Mouse (Mus musculus) hindbrain, embryonic 12.5 days (tissue): ENCODE measurements around the gene C1qb. TPM values are rescaled to one million over a fixed set of nuclear protein-coding genes. Genes with fewer than 3 reads are reported as not detected.

ENCODE experiments used
- ATAC-seq: fragments of 200-750 bp; cut with Nextera tagmentation; 2 replicates; pipeline ENCODE4 v1.8.0; 2017; ENCODE audit warnings: moderate TSS enrichment; ENCODE audit not compliant: low FRiP score
- H3K27ac ChIP-seq: fragments of 300-500 bp; sonication (generic); 2 replicates; pipeline ENCODE4 v1.5.1; 2016; ENCODE audit warnings: mild to moderate bottlenecking
- H3K27me3 ChIP-seq: fragments of 300-500 bp; sonication (generic); 2 replicates; pipeline ENCODE4 v1.6.1; 2016; ENCODE audit warnings: mild to moderate bottlenecking
- H3K36me3 ChIP-seq: fragments of 300-500 bp; sonication (generic); 2 replicates; pipeline ENCODE4 v1.6.1; 2016; ENCODE audit warnings: mild to moderate bottlenecking
- H3K4me1 ChIP-seq: fragments of 300-500 bp; sonication (generic); 2 replicates; pipeline ENCODE4 v1.6.1; 2016
- H3K4me2 ChIP-seq: fragments of 300-500 bp; sonication (generic); replicated peaks from 2 replicates; pipeline ENCODE4 v1.6.1; 2016; ENCODE audit warnings: mild to moderate bottlenecking
- H3K4me3 ChIP-seq: fragments of 300-500 bp; sonication (generic); 2 replicates; pipeline ENCODE4 v1.5.1; 2016; ENCODE audit warnings: mild to moderate bottlenecking
- H3K9ac ChIP-seq: fragments of 300-500 bp; sonication (generic); 2 replicates; pipeline ENCODE4 v1.6.1; 2016; ENCODE audit warnings: mild to moderate bottlenecking, moderate library complexity
- H3K9me3 ChIP-seq: fragments of 300-500 bp; sonication (generic); replicated peaks from 2 replicates; pipeline ENCODE4 v1.6.1; 2016; ENCODE audit warnings: mild to moderate bottlenecking
- WGBS: fragments of 180-500 bp; shearing (Covaris S2); methylation state at CpG from one replicate; pipeline ENCODE4 v1.1.7; 2016; 5-methylcytosine and 5-hydroxymethylcytosine counted together
- polyA plus RNA-seq: library from polyadenylated mRNA; unstranded; fragments of >200 nt; fragmentation: Nextera tagmentation; extraction: Ambion mirVana; gene quantifications from 2 replicates; pipeline ENCODE4 v1.2.1, GENCODE M21; 2016

Gene C1qb
- polyA plus RNA-seq, 1 experiment from 2014 or later = 31.6 TPM

DNA sequence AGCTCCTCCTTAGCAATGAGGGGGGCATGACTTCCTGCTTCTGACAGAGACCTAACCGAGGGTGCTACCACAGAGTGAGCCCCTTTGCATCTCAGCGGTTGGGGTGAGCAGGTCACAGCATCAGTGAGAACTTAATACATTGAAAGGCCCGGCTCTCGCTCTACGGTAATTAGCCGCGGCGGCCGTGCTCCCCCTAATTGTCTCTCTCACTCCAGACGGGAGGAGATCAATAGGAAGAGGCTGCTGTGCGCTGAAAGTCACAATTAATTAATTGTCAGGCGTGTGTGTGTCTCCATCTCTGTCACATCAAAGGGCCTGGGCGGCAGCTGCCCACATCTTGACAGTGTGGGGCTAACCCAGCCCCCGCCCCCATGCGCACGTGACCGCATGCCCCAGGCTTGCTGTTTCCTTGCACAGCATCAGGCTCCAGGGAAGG is 25.2 kb upstream of the C1qb start:
- ATAC-seq = peak; percentile 67
- 2% methylated on average over 17 of the region's 17 CpGs for WGBS
- peak overlapping the region; percentile 40 for H3K4me2 ChIP-seq
- H3K36me3 ChIP-seq = no peaks in the 10 kb centered on the region
- no peak overlapping the region; the same call in 1 of the 2 replicates for H3K9ac ChIP-seq
- no peak overlapping the region for H3K4me3 ChIP-seq
- peaks cover 30% of the 10 kb centered on the region for H3K4me1 ChIP-seq
- peaks cover 51% of the 10 kb centered on the region for H3K27me3 ChIP-seq
- H3K27ac ChIP-seq = peak overlapping the region; percentile 48
- H3K9me3 ChIP-seq = no peaks in the 10 kb centered on the region

DNA sequence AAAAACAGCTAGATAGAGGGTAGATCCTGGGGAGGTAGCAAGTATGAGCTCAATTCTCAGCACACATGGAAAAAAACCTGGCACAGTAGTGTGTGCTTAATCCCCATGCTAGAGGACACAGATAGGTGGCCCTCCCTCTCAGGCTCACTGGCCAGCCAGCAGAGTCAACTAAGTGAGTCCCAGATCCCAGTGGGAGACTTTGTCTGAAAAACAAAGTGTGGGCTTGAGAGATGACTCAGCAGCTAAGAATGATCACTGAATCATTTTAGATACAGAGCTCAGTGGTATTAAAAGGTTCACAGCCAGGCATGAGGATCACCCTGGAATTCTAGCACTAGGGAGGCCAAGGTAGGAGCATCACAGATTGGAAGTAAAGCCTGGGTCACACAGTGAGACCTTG is 21.8 kb upstream of the C1qb start:
- no peaks in the 10 kb centered on the region for H3K36me3 ChIP-seq
- H3K4me2 ChIP-seq = no peak overlapping the region
- H3K9me3 ChIP-seq = no peaks in the 10 kb centered on the region
- no peak for ATAC-seq
- no peak overlapping the region for H3K27ac ChIP-seq
- H3K9ac ChIP-seq = no peak overlapping the region
- H3K4me1 ChIP-seq = peaks cover 31% of the 10 kb centered on the region
- no peak overlapping the region for H3K4me3 ChIP-seq
- H3K27me3 ChIP-seq = peaks cover 72% of the 10 kb centered on the region

DNA sequence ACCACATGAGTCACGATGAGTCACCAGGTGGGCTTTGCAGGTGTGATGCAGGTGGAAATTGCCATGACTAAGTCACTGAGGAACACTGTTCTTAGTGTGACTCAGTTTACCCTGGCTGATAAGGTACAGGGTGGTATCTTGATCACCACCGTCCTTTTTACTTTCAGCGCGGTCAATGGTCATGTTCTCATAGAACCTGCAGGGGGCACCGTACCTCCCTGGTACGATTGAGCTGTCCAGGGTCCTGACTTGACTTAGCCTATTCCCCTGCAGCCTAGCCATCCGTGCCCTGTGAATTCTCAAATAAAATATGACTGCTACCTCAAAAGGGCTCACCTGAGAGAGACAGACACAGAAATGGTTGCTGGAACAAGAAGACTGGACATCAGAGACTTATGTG is 21.0 kb upstream of the C1qb start:
- Histone ChIP-seq H3K4me1 (peaks cover 23% of the 10 kb centered on the region), H3K27ac (no peak overlapping the region), H3K9ac (no peak overlapping the region), H3K9me3 (no peaks in the 10 kb centered on the region), H3K36me3 (no peaks in the 10 kb centered on the region), H3K4me3 (no peak overlapping the region), H3K4me2 (no peak overlapping the region), H3K27me3 (peaks cover 71% of the 10 kb centered on the region)
- 9% methylated on average over 7 of the region's 7 CpGs for WGBS
- no peak for ATAC-seq

DNA sequence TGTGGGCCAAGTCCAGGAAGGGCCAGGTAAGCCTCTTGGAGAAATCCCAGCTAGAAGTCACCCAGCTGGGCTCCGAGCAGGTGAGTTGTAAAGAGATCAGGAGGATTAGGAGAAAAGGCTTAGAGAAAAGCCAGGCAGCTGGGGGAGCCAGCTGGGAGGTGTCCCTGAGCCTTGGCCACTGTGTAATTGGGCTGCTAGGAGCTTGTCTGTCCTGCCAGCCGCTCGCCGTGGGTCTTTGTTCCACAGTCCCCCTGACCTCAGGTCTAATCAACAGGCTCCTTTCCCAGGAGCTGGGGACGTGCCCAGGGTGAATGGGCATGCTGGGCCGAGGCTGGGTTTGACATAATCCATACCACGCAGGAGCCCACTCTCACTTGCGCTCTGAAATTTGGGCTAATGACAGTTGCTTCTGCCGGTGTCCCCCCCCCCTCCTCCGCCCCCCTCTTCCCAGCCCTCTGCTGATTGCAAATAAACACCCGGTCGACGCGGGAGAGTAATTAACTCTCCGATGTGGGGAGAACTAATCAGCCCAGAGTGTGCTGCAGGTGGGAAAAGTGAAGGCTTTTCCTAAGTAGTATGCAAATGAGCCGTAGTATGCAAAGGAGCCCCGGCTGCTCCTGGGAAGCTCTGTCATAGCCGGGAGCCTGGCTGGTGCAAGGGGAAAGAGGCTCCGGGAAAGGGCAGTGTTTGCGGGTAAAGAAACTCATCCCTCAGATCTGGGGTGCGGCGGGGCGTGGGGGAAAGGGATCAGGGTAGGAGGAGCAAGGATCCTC is 19.0 kb upstream of the C1qb start:
- Histone ChIP-seq H3K36me3 (no peaks in the 10 kb centered on the region), H3K27me3 (peaks cover 53% of the 10 kb centered on the region), H3K4me2 (peak overlapping the region; percentile 35), H3K4me1 (peaks cover 11% of the 10 kb centered on the region), H3K27ac (no peak overlapping the region), H3K4me3 (no peak overlapping the region), H3K9ac (no peak overlapping the region), H3K9me3 (no peaks in the 10 kb centered on the region)
- WGBS = 2% methylated on average over 23 of the region's 23 CpGs
- ATAC-seq = peak; percentile 68; the same call in 1 of the 2 replicates

DNA sequence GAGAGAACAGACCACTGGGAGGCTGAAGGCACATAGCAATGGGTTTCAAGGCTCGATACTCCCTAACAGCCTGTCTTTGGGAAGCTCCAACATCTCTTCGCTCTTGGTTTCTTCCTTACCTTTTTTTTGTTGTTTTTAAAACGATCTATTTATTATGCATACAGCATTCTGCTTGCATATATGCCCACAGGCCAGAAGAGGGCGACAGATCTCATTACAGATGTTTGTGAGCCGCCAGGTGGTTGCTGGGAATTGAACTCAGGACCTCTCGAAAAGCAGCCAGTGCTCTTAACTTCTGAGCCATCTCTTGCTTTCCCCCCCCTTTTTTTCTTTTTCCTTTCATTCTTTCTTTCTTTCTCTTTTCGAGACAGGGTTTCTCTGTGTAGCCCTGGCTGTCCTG is 13.2 kb upstream of the C1qb start:
- no peak overlapping the region for H3K27ac ChIP-seq
- no peak overlapping the region for H3K4me3 ChIP-seq
- H3K9ac ChIP-seq = no peak overlapping the region
- no peak for ATAC-seq
- H3K4me2 ChIP-seq = no peak overlapping the region
- peaks cover 11% of the 10 kb centered on the region for H3K4me1 ChIP-seq
- peaks cover 52% of the 10 kb centered on the region for H3K27me3 ChIP-seq
- 65% methylated on average over 7 of the region's 7 CpGs for WGBS
- H3K9me3 ChIP-seq = no peaks in the 10 kb centered on the region
- no peaks in the 10 kb centered on the region for H3K36me3 ChIP-seq

DNA sequence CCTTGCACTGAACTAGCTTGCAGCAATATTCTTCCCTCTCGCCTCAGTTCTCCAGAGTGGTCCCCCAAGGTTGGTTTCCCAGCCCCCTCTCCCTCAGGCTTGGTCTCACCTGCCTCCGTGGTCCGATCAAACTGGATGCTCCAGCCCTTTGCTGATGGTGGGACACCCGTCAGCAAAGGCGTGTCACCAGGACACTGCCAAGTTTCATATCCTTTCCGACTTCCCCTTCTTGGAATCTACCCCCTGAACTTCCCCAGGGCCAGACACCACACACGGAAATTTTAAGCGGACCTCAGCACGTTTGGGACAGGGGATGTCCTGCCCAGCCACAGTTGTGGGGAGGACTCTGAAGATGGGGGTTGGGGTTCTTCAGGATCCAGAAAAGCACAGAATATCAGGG is 12.7 kb upstream of the C1qb start, which contains the start of gene C1qa:
C1qa (minus strand) TSS at position 167 of the 400 bp plus-strand sequence.
- Histone ChIP-seq H3K27me3 (peaks cover 50% of the 10 kb centered on the region), H3K36me3 (no peaks in the 10 kb centered on the region), H3K4me1 (peaks cover 11% of the 10 kb centered on the region), H3K4me2 (no peak within 1 kb of the TSS), H3K27ac (no peak within 1 kb of the TSS), H3K9me3 (no peaks in the 10 kb centered on the region), H3K4me3 (no peak within 1 kb of the TSS), H3K9ac (no peak within 1 kb of the TSS)
- WGBS = 81% methylated on average over 9 of the region's 9 CpGs
- no peak for ATAC-seq

DNA sequence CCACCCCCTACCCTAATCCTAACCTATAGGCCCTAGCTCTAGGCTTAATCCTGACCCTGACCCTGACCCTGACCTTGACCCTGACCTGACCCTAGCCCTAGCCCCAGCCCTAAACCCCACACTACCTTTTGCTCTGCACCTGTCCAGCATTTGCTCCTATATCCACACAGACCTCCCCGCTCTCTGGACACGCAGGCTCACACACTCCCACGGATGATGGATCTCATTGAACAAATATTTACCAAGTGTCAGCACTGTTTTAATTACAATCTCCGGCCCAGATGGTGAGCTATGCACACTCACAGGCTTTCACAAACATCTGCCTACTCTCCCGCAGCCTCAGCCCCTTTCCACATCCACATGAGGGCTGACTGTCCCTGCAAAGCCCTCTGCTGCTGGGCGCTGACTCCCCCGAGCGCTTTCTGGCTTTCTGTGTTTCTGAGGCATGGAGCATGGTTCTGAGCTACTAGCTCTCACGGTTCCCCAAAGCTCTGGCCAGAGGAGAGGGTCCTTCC is 12.2 kb upstream of the C1qb start:
- no peak overlapping the region for H3K4me2 ChIP-seq
- no peaks in the 10 kb centered on the region for H3K36me3 ChIP-seq
- no peak overlapping the region for H3K27ac ChIP-seq
- ATAC-seq = no peak
- 66% methylated on average over 9 of the region's 9 CpGs for WGBS
- H3K4me3 ChIP-seq = no peak overlapping the region
- peaks cover 11% of the 10 kb centered on the region for H3K4me1 ChIP-seq
- no peak overlapping the region for H3K9ac ChIP-seq
- H3K9me3 ChIP-seq = no peaks in the 10 kb centered on the region
- peaks cover 54% of the 10 kb centered on the region for H3K27me3 ChIP-seq

DNA sequence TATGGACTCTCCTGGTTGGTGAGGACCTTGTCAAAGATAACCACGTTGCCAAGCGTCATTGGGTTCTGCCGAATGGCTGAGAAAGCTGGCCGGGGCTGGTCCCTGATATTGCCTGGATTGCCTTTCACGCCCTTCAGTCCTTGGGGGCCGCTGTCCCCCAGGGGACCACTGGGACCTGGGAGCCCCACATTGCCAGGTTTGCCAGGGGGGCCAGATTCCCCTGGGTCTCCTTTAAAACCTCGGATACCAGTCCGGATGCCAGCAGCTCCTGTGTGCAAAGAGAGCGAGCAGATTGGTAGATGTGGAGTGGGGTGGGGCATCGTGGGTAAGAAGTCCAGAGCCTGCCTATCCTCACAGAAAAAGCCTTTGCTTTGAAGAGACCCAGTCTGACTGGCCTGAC is 10.5 kb upstream of the C1qb start:
- WGBS = 36% methylated on average over 10 of the region's 10 CpGs
- no peak for ATAC-seq
- H3K36me3 ChIP-seq = no peaks in the 10 kb centered on the region
- no peak overlapping the region for H3K27ac ChIP-seq
- H3K4me3 ChIP-seq = no peak overlapping the region
- H3K27me3 ChIP-seq = peaks cover 60% of the 10 kb centered on the region
- no peak overlapping the region for H3K4me2 ChIP-seq
- no peak overlapping the region for H3K9ac ChIP-seq
- H3K9me3 ChIP-seq = no peaks in the 10 kb centered on the region
- peaks cover 11% of the 10 kb centered on the region for H3K4me1 ChIP-seq

DNA sequence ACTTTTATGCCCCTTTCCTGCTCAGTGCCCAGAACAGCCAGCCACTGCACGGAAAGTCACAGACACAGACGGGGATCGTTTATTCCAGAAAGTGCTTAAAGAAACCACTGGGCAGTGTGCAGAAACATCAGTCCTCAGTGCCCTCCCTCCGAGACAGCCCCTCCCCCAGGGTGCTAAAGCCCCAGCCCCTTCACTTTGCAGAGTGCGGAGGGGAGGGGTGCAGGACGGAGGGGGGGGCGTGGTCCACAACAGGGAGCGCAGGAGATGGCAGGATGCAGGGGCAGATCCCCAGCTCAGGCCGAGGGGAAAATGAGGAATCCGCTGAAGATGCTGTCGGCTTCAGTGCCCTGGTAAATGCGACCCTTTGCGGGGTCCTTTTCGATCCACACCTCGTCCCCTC is 9.9 kb upstream of the C1qb start:
- 6% methylated on average over 15 of the region's 15 CpGs for WGBS
- Histone ChIP-seq H3K9ac (no peak overlapping the region), H3K4me3 (0 out of 2 replicates have a peak overlapping the region, but pooled peaks have one; percentile 1), H3K36me3 (no peaks in the 10 kb centered on the region), H3K27ac (no peak overlapping the region), H3K9me3 (no peaks in the 10 kb centered on the region), H3K4me1 (peaks cover 11% of the 10 kb centered on the region), H3K27me3 (peaks cover 63% of the 10 kb centered on the region), H3K4me2 (peak overlapping the region; percentile 31; the same call in 1 of the 2 replicates)
- ATAC-seq = no peak

DNA sequence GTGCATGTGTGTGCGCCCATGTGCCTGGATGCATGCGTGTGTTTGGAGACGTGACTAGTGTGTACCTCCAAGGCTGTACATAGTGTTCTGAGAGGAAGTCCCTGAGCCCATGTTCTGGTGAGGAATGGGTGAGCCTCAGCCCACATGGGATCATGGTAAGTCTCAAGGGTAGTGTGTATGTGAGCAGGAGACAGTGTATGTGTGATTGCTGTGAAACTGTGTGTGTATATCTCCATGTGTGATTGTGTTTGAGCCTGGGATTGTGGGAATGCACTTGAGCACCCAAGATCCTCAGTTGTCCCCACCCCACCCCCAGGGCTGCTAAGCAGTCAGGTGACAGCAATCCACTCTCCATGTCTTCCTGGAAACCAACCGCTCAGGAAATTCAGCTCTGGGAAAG is 8.8 kb upstream of the C1qb start:
- Histone ChIP-seq H3K9ac (no peak overlapping the region), H3K36me3 (no peaks in the 10 kb centered on the region), H3K4me2 (no peak overlapping the region), H3K27ac (no peak overlapping the region), H3K9me3 (no peaks in the 10 kb centered on the region), H3K4me3 (no peak overlapping the region), H3K4me1 (peaks cover 11% of the 10 kb centered on the region), H3K27me3 (peaks cover 68% of the 10 kb centered on the region)
- ATAC-seq = 0 out of 2 replicates have a peak, but pooled peaks have one; percentile 5
- WGBS = 72% methylated on average over 4 of the region's 4 CpGs

DNA sequence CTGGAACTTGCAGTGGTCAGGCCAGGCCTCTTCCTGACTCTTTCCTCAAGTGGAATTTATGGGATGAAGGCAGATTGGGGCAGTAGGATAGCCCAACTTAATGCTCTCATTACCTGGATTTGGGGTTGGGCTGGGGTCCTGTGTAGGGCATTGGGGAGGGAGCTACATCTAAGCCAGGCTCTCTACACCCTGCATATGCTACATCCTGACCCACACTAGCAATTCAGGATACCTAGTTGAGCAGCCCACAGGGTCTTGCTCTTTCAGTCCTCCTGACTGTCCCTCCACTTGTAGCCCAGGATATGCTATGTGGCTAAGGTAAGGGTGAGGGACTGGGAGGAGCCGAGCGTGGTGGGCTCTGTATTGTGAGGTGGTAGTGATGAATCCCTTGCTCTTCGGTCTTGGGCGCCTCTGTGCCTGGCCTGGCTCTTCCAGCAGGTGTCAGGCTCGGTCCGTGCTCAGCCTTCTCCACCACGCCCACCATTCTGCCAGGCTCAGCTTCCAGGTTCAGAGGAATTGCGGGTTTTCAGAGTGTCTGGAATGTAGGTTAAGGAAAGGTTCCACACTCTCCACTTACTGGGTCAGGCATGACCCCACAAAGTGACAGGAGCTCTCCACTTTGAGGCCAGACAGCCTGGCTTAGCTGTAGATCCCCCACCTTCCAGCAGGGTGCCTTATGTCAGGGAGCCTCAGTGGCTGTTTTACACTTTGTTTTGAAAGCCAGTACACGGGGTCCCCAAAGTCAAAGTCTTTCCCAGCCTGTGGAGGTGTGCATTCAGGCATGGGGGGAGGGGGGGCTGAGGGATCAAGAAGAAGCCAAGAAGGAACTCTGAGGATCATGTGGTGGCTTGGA is 7.9 kb upstream of the C1qb start:
- H3K9ac ChIP-seq = no peak overlapping the region
- peaks cover 11% of the 10 kb centered on the region for H3K4me1 ChIP-seq
- 8% methylated on average over 9 of the region's 9 CpGs for WGBS
- peak; percentile 62 for ATAC-seq
- H3K4me3 ChIP-seq = no peak overlapping the region
- H3K9me3 ChIP-seq = no peaks in the 10 kb centered on the region
- H3K4me2 ChIP-seq = no peak overlapping the region
- peaks cover 68% of the 10 kb centered on the region for H3K27me3 ChIP-seq
- no peak overlapping the region for H3K27ac ChIP-seq
- H3K36me3 ChIP-seq = no peaks in the 10 kb centered on the region

DNA sequence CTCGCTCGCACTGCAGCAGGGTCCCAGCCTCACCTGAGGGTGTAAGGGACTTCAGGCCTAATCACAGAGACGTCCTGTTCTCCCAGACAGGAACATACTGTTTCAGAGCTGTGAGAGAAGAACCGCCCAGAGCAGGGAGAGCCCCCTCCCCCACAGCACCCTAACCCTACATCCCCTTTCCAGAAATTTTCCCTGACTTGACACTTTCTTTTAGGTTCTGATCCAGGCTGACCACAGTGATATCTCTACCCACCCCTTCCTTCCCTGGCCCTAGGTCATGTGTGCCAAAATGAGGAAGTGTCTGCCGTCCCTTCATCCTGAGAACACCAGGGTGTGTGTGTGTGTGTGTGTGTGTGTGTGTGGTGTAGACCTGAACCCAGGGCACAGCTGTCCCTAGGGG is 6.8 kb upstream of the C1qb start, which contains the start of gene C1qc:
C1qc (minus strand) TSS at position 255 of the 400 bp plus-strand sequence.
- 59% methylated on average over 5 of the region's 5 CpGs for WGBS
- H3K9me3 ChIP-seq = no peaks in the 10 kb centered on the region
- H3K27me3 ChIP-seq = peaks cover 68% of the 10 kb centered on the region
- H3K36me3 ChIP-seq = no peaks in the 10 kb centered on the region
- no peak within 1 kb of the TSS for H3K27ac ChIP-seq
- no peak within 1 kb of the TSS for H3K4me2 ChIP-seq
- peak within 1 kb of the TSS; percentile 9; the same call in 1 of the 2 replicates for H3K9ac ChIP-seq
- H3K4me3 ChIP-seq = no peak within 1 kb of the TSS
- ATAC-seq = no peak
- H3K4me1 ChIP-seq = peaks cover 11% of the 10 kb centered on the region
